ENCODE assay signal across 9 mouse cellular contexts in the genomic region with DNA sequence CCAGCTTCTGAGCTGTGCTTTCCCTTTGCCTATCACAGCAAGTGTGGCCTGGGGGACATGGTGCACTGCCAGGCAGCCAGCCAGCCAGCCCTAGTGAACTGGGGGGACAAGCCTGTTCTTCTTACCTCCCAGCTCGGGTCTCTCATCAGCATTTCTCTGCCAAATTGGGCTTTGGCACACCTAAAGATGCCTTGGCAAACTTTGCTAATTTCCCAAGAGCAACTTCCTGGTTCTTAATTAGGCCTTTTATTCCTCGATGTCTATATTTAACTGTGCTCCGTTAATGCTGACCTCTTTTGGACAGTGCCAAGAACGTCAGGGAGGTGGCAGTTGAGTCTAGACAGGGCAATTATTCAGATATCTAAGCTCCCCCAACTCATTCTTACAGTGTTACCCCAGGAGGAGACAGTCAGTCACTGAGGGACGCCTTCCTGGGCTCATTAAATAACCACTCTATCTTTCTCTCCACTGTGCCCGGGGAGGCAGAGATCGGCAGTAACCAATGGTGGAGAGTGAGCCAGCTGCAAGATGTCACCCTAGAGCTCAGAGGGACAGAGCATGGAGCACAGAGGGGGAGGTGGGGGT.
A peak's percentile ranks its signal among the peaks of the same experiment; 100 is the strongest.
DNase-seq lines count a peak whose midpoint lies in the region; ATAC-seq lines count a peak whose summit lies in the region.
"Had no signal": no experiment of that assay in that cellular context is flagged by ENCODE, and none has a peak within 500 bp of the region (broad histone marks: within the 10 kb centered on the region; RNA-seq: fewer than 3 reads in every experiment).

No protein-coding gene starts in this region.

- no peak overlapping the region for H3K27ac ChIP-seq in forebrain, embryonic 13.5 days
- H3K27ac ChIP-seq in forebrain, embryonic 10.5 days, result no peak overlapping the region
- H3K27ac ChIP-seq in midbrain, embryonic 12.5 days (replicated peaks), result no peak overlapping the region
- no peak overlapping the region for H3K27ac ChIP-seq in midbrain, embryonic 11.5 days (ENCODE audit: low read depth, low read length)
- no peak overlapping the region for H3K27ac ChIP-seq in midbrain, embryonic 15.5 days
- H3K27ac ChIP-seq: limb, embryonic 15.5 days had no signal

- intact Hi-C loops in heart, postnatal 10 days (cut with DNase I), result loop anchor here (5.0 to 10.0 kb wide), 2 partner anchors 91 to 159 kb away; no protein-coding TSS in a partner anchor

- 45% methylated on average over 7 of the region's 7 CpGs for WGBS in forebrain, embryonic 13.5 days
- 84% methylated on average over 7 of the region's 7 CpGs for WGBS in forebrain, embryonic 10.5 days
- WGBS in midbrain, embryonic 12.5 days, result 80% methylated on average over 7 of the region's 7 CpGs
- 81% methylated on average over 7 of the region's 7 CpGs for WGBS in midbrain, embryonic 11.5 days
- 68% methylated on average over 7 of the region's 7 CpGs for WGBS in midbrain, embryonic 15.5 days

- H3K4me3 ChIP-seq in forebrain, embryonic 13.5 days, result no peak overlapping the region
- no peak overlapping the region for H3K4me3 ChIP-seq in forebrain, embryonic 10.5 days
- H3K4me3 ChIP-seq in midbrain, embryonic 12.5 days, result no peak overlapping the region
- no peak overlapping the region for H3K4me3 ChIP-seq in midbrain, embryonic 11.5 days (ENCODE audit: low read depth, low read length)
- H3K4me3 ChIP-seq in midbrain, embryonic 15.5 days, result no peak overlapping the region
- H3K4me3 ChIP-seq: limb, embryonic 15.5 days had no signal

- H3K36me3 ChIP-seq in forebrain, embryonic 13.5 days (ENCODE audit: poor library complexity, severe bottlenecking), result no peaks in the 10 kb centered on the region
- H3K36me3 ChIP-seq in forebrain, embryonic 10.5 days (replicated peaks), result no peaks in the 10 kb centered on the region
- no peaks in the 10 kb centered on the region for H3K36me3 ChIP-seq in midbrain, embryonic 12.5 days
- no peaks in the 10 kb centered on the region for H3K36me3 ChIP-seq in midbrain, embryonic 11.5 days (ENCODE audit: control insufficient read depth, insufficient read depth, low read length)
- H3K36me3 ChIP-seq in midbrain, embryonic 15.5 days (replicated peaks), result no peaks in the 10 kb centered on the region
- H3K36me3 ChIP-seq: limb, embryonic 15.5 days had no signal

- DNase-seq in forebrain, embryonic 10.5 days (ENCODE audit: extremely low spot score, low spot score), result no peak
- DNase-seq in midbrain, embryonic 11.5 days (ENCODE audit: low spot score, missing footprints), result no peak
- DNase-seq in heart, postnatal 10 days, result peak; percentile 72 to 75
- no peak for DNase-seq in ovary, postnatal 14 days (ENCODE audit: low spot score)
- no peak for DNase-seq in adrenal gland, postnatal 10 days

- ATAC-seq in forebrain, embryonic 13.5 days, result peak; percentile 93
- ATAC-seq in midbrain, embryonic 12.5 days (ENCODE audit: low FRiP score, low read depth), result peak; percentile 16; the same call in 1 of the 2 replicates
- ATAC-seq in midbrain, embryonic 11.5 days (ENCODE audit: low FRiP score), result no peak
- ATAC-seq in midbrain, embryonic 15.5 days (replicated peaks), result peak; percentile 52; the same call in 1 of the 2 replicates

- no peaks in the 10 kb centered on the region for H3K27me3 ChIP-seq in forebrain, embryonic 13.5 days
- H3K27me3 ChIP-seq in forebrain, embryonic 10.5 days (ENCODE audit: poor library complexity, severe bottlenecking), result no peaks in the 10 kb centered on the region
- H3K27me3 ChIP-seq in midbrain, embryonic 12.5 days, result no peaks in the 10 kb centered on the region
- H3K27me3 ChIP-seq in midbrain, embryonic 11.5 days (ENCODE audit: control insufficient read depth, insufficient read depth, low read length), result no peaks in the 10 kb centered on the region
- no peaks in the 10 kb centered on the region for H3K27me3 ChIP-seq in midbrain, embryonic 15.5 days (replicated peaks)
- H3K27me3 ChIP-seq: limb, embryonic 15.5 days had no signal

- H3K9me3 ChIP-seq in forebrain, embryonic 13.5 days (replicated peaks), result no peaks in the 10 kb centered on the region
- no peaks in the 10 kb centered on the region for H3K9me3 ChIP-seq in forebrain, embryonic 10.5 days
- H3K9me3 ChIP-seq in midbrain, embryonic 12.5 days, result no peaks in the 10 kb centered on the region
- no peaks in the 10 kb centered on the region for H3K9me3 ChIP-seq in midbrain, embryonic 11.5 days (ENCODE audit: control insufficient read depth, low read length)
- no peaks in the 10 kb centered on the region for H3K9me3 ChIP-seq in midbrain, embryonic 15.5 days
- H3K9me3 ChIP-seq: limb, embryonic 15.5 days had no signal

- no peak overlapping the region for H3K4me2 ChIP-seq in forebrain, embryonic 13.5 days
- H3K4me2 ChIP-seq in midbrain, embryonic 12.5 days (replicated peaks), result no peak overlapping the region
- H3K4me2 ChIP-seq in midbrain, embryonic 11.5 days, result no peak overlapping the region
- H3K4me2 ChIP-seq in midbrain, embryonic 15.5 days, result no peak overlapping the region
- H3K4me2 ChIP-seq: limb, embryonic 15.5 days had no signal

- H3K4me1 ChIP-seq in forebrain, embryonic 13.5 days, result peaks cover 10% of the 10 kb centered on the region; the same call in 1 of the 2 replicates
- H3K4me1 ChIP-seq in forebrain, embryonic 10.5 days, result peaks cover under 1% of the 10 kb centered on the region; the same call in 1 of the 2 replicates
- no peaks in the 10 kb centered on the region for H3K4me1 ChIP-seq in midbrain, embryonic 12.5 days
- no peaks in the 10 kb centered on the region for H3K4me1 ChIP-seq in midbrain, embryonic 11.5 days (ENCODE audit: control insufficient read depth, insufficient read depth, low read length)
- no peaks in the 10 kb centered on the region for H3K4me1 ChIP-seq in midbrain, embryonic 15.5 days
- H3K4me1 ChIP-seq: limb, embryonic 15.5 days had no signal

- H3K9ac ChIP-seq in forebrain, embryonic 13.5 days, result no peak overlapping the region
- H3K9ac ChIP-seq in midbrain, embryonic 12.5 days (replicated peaks), result no peak overlapping the region
- H3K9ac ChIP-seq in midbrain, embryonic 11.5 days (ENCODE audit: low read length), result no peak overlapping the region
- H3K9ac ChIP-seq in midbrain, embryonic 15.5 days, result no peak overlapping the region
- H3K9ac ChIP-seq: limb, embryonic 15.5 days had no signal

Comparison
In these comparisons a context has a peak if more than half of its experiments do, and no peak if none do; other contexts are left out.
1. DNase-seq: peak in heart, postnatal 10 days (2 of 2); none in forebrain, embryonic 10.5 days (single experiment), midbrain, embryonic 11.5 days (single experiment), ovary, postnatal 14 days (single experiment) and adrenal gland, postnatal 10 days (single experiment).